Mouse (Mus musculus) lung, adult 2 months (tissue): ENCODE measurements around the gene Sema3f. TPM values are rescaled to one million over a fixed set of nuclear protein-coding genes. Genes with fewer than 3 reads are reported as not detected.

Experiments
- DNase-seq: peaks from one replicate; pipeline ENCODE4 v3.0.0; 2022
- H3K4me1 ChIP-seq: fragments of 200-500 bp; 2 replicates; pipeline ENCODE4 v1.6.1; 2011; ENCODE audit warnings: low read length; ENCODE audit not compliant: control insufficient read depth, insufficient read depth
- H3K4me3 ChIP-seq: fragments of 200-500 bp; replicated peaks from 2 replicates; pipeline ENCODE3; 2011; ENCODE audit warnings: low read depth, mild to moderate bottlenecking, control low read depth, low read length; ENCODE audit errors: extremely low read depth
- CTCF ChIP-seq: fragments of 200-500 bp; IDR thresholded peaks from 2 replicates; pipeline ENCODE4 v1.5.1; 2011; ENCODE audit warnings: mild to moderate bottlenecking, low read length, control low read depth; ENCODE audit not compliant: insufficient read depth
- POLR2A ChIP-seq: fragments of 200-500 bp; IDR thresholded peaks from 2 replicates; pipeline ENCODE4 v1.6.1; 2011; ENCODE audit warnings: low read depth, mild to moderate bottlenecking, control low read depth, low read length, borderline replicate concordance; ENCODE audit errors: extremely low read depth
- WGBS: fragments of 180-500 bp; shearing (Covaris S2); methylation state at CpG from one replicate; pipeline ENCODE4 v1.1.7; 2018; 5-methylcytosine and 5-hydroxymethylcytosine counted together
- polyA plus RNA-seq: library from polyadenylated mRNA; depleted of rRNA; stranded (reverse); fragments of >200 nt; gene quantifications from 2 replicates; pipeline ENCODE4 v1.2.3, GENCODE M21; 2012

The Sema3f gene
- polyA plus RNA-seq, 1 experiment, result 318 TPM

- H3K4me3 ChIP-seq, result no peak overlapping the region
- 68% methylated on average over 10 of the region's 10 CpGs for WGBS
- TF ChIP-seq CTCF (no peak), POLR2A (no peak)
- peaks cover 8% of the 10 kb centered on the region for H3K4me1 ChIP-seq
- DNase-seq, result peak; percentile 28
Observed at GRCm38 (mm10) chr9:107718781-107719540, 8.7 kb upstream of the Sema3f start.

- no peak for DNase-seq
- Histone ChIP-seq H3K4me1 (peaks cover 3% of the 10 kb centered on the region), H3K4me3 (no peak overlapping the region)
- TF ChIP-seq CTCF (no peak), POLR2A (no peak)
- 67% methylated on average over 6 of the region's 6 CpGs for WGBS
Observed at GRCm38 (mm10) chr9:107716951-107717350, 6.7 kb upstream of the Sema3f start.

GRCm38 (mm10) chr9:107715632-107716031 is 5.4 kb upstream of the Sema3f start:
- TF ChIP-seq POLR2A, result no peak
- TF ChIP-seq CTCF, result no peak
- WGBS, result 94% methylated on average over 2 of the region's 2 CpGs
- Histone ChIP-seq H3K4me3 (no peak overlapping the region), H3K4me1 (peaks cover 3% of the 10 kb centered on the region)
- no peak for DNase-seq

GRCm38 (mm10) chr9:107714221-107714952 is 4.1 kb upstream of the Sema3f start:
- TF ChIP-seq POLR2A (no peak), CTCF (no peak)

DNA sequence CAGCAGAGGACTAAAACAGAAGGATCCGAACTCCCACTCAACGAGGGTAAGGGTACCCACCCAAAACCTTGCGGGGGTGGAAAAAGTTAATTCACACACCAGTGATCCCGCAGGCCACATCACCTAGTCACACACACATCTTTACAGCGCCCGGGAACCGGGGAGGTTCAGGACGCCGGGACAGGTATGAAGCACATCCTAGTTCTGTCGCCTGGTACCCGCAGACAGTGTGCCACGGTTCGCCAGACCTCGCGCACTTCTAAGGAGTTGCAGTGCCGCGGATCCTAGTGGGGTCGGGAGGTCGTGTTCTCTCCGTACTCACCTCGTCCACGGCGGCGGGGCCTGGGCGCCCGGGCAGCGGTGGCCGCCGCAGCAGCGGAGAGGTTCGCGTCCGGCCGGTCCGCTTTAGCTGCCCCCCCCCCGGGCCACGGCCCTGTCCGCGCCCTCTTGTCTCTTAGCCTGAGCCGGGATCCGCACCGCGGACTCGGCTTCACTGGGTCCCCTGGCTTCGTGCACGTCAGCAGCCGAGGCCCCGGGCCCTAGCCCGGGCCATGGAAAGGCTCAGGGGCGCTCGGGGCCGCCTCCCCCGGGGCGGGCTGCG is 1.1 kb downstream of the Sema3f start:
- peak; percentile 51 for DNase-seq
- TF ChIP-seq CTCF (no peak), POLR2A (no peak)
- Histone ChIP-seq H3K4me1 (peaks cover 2% of the 10 kb centered on the region), H3K4me3 (peak overlapping the region; percentile 87)
- 1% methylated on average over 53 of the region's 55 CpGs for WGBS

More at GRCm38 (mm10) chr9:107714221-107714952, 4.1 kb upstream of the Sema3f start:
- Histone ChIP-seq H3K4me1 (peaks cover 3% of the 10 kb centered on the region), H3K4me3 (no peak overlapping the region)
- DNase-seq, result peak; percentile 51
- WGBS, result 33% methylated on average over 12 of the region's 12 CpGs

DNA sequence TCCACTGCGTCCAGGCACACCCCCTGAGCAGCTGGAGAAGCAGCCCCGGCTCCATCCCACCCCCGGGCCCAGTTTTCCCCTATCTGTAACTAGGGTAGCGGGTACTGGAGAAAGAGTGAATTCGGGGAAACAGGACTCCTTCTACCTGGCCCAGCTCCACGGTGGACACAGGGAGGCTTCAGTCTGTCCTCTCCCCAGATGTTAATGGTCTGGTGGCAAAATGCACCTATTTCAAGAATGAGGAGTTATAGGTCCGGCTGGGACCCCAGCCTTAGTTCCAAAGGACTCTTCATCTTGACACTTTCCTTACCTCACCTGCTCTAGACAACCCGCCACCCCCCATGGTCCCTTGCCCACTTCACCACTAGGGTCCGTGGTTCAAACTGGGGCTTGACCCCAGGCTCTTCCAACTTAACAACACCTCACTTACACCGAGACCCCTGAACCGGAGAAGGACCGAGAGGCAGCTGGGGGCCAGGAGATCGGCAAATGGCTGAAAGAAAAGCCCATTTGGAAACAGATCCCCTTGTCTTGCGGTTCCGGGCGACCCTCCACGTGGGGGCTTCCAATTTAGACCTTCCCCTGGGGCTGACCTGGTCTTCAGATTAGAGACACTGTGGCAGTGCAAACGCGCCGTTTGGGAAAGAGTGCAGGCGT is 1.7 kb downstream of the Sema3f start:
- WGBS, result 6% methylated on average over 21 of the region's 21 CpGs
- Histone ChIP-seq H3K4me1 (peaks cover 7% of the 10 kb centered on the region), H3K4me3 (peak overlapping the region; percentile 87)
- TF ChIP-seq CTCF (no peak), POLR2A (no peak)
- no peak for DNase-seq

- no peak for TF ChIP-seq POLR2A
- Histone ChIP-seq H3K4me3 (peak overlapping the region; percentile 87), H3K4me1 (peaks cover 13% of the 10 kb centered on the region)
- WGBS, result 4% methylated on average over 16 of the region's 17 CpGs
- DNase-seq, result no peak
Observed at GRCm38 (mm10) chr9:107707701-107708438, 2.4 kb downstream of the Sema3f start.

DNA sequence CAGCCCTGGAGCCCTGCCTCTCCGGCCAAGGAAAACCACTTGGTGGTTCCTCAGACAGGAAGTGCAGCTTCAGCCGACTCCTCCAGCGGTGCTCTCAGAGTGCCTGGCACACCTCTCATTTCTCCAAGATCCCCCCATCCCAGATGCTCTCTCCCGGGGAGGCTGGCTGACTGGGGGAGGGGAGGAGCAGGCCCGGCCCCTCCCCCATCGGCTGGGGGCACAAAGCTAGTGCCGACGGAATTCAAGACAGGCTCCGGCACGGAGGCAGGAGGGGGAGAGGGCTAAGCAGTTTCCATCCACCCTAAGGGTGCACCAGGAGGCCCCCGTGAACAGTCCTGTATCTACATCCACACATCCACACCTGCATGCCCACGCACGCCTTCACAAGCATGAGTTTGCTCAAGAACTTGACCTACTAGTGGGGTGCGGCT is 3.5 kb downstream of the Sema3f start:
- WGBS, result 11% methylated on average over 14 of the region's 14 CpGs
- TF ChIP-seq POLR2A, result no peak
- H3K4me1 ChIP-seq, result peaks cover 22% of the 10 kb centered on the region
- no peak for DNase-seq
- H3K4me3 ChIP-seq, result peak overlapping the region; percentile 87
